Mouse (Mus musculus) B cell, adult 62 days (primary cell): Measurements from ENCODE around the gene Cacnb4. TPM values are rescaled to one million over a fixed set of nuclear protein-coding genes. Genes with fewer than 3 reads are reported as not detected.

Experiments used
- total RNA-seq: library from RNA; stranded (reverse); gene quantifications from 4 replicates; pipeline ENCODE4 v1.2.4, GENCODE M21; 2023

Gene Cacnb4
- 0.89 to 3.1 TPM (median 1.2 TPM) in 4 replicates for total RNA-seq

DNA sequence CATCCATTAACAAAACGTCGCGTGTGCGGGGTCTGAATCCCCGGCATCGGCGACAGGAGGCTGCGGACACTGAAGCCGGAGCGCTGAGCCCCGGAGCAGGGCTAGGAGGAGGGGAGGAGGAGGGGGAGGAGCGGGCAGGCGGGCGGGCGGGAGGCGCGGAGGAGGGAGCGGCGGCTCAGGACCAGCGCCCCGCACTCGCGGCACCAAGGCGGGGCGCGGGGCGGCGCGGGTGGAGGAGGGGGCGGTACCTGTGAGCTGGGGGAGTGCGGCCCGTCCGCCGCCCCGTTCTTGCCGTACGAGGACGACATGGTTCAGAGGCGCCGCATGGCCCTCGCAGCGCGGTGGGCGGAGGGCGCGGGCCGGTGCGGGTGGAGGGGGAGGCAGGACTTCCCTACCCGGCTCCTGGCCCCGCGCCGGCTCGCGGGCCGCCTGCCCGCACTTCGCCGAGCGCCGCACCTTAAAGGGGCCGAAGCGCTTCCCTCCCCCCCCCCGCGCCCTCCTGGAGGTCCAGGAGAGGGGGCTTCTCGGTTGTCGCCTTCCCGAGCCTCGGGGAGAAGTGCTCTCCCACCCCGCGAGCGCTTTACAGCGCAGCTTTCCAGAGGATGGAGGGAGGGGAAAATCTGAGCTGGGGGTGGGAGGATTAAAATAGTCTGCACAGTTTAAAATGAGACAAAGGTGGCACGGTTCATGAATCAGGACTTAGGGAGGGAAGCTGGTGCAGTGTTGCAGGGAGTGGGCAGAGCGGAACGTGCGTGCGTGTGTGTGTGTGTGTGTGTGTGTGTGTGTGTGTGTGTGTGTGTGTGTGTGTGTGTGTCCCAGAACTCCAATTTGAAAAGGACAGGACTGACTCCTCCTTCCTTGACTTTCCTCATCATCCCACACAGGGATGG is at the start of gene Cacnb4:
Gene Cacnb4, minus strand, starts transcription at position 809 of the 890 bp plus-strand sequence.

DNA sequence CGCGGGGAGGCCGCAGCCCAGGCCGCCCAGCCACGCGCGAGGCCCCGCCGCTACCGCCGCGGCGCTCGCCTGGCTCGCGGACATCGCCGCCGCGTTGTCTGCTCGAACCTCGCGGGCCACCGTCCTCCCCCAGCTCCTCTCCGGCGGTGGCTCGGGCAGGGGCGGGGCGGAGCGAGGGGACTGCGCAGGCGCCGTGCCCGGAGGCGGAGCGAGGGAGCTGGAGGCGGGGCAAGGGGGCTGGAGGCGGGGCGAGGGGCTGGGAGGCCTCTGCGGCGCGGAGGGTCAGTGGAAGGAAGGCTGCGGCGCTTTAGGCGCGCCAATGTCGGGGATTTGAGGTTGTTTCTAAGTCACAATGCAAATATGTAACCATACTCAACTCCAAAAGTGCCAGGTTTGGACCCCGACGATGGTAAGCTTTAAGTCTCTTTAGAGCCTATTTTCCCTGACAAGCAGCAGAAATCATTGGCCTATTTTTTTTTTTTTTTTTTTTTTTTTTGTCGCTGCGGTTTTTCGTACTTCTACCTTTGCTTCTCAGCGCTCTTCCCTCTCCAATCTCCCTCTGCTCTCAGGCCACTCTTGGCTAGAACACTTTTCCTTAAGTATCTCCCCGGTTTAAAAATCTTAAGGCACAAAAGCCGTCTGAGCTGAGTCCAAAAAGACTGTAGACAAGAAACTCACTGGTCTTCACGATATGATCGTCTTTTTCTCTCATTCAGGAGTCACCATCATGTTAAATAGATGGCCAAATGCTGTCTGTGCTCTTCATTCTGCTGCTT is 251.7 kb downstream of the Cacnb4 start, which contains the start of gene Arl5a:
Gene Arl5a, minus strand, starts transcription at position 155 of the 776 bp plus-strand sequence.

DNA sequence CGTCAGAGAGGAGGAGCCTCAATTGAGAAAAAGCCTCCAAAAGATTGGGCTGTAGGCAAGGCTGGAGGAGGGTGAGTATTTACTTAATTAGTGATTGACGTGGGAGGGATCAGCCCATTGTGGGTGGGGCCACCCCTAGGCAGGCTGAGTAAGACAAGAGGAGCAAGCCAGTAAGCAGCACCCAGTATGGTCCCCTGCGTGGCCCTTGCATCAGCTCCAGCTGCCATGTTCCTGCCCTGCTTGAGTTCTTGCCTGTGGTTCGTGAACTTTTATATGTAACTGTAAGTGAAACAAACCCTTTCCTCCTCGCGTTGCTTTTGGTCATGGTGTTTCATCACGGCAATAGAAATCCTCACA is 298.2 kb downstream of the Cacnb4 start, which contains the start of gene Neb:
Gene Neb, minus strand, starts transcription at position 27 of the 357 bp plus-strand sequence.

Other genes with a start within 250 kb of the Cacnb4 start
- 27.2 to 31.7 TPM (median 31.1 TPM) in 4 replicates for gene Stam2, start 65.5 kb upstream of the Cacnb4 start, total RNA-seq
- 0.63 to 0.72 TPM (median 0.66 TPM) in 4 replicates for gene Fmnl2, start 181.0 kb upstream of the Cacnb4 start, total RNA-seq